Mouse (Mus musculus): Measurements from ENCODE around the gene Krtap1-4. TPM values are rescaled to one million over a fixed set of nuclear protein-coding genes. Genes with fewer than 3 reads are reported as not detected.

Gene Krtap1-4
- total RNA-seq, 2 experiments from 2014 or later = not detected

- DNase-seq (ENCODE audit: low spot score in 2 of 2) = no peak
Observed at GRCm38 (mm10) chr11:99556195-99556594, 27.3 kb downstream of the Krtap1-4 start.

- no peak for DNase-seq (ENCODE audit: low spot score in 2 of 2)
Observed at GRCm38 (mm10) chr11:99550765-99551164, 32.7 kb downstream of the Krtap1-4 start, which contains the start of gene Krtap3-3. Gene Krtap3-3 (minus strand): TSS chr11:99550865.

GRCm38 (mm10) chr11:99547892-99548291, 35.6 kb downstream of the Krtap1-4 start:
- DNase-seq (ENCODE audit: low spot score in 2 of 2) = no peak

- DNase-seq (ENCODE audit: low spot score in 2 of 2) = peak; percentile 29 to 65
Observed at GRCm38 (mm10) chr11:99539721-99540120, 43.7 kb downstream of the Krtap1-4 start.

Other genes with a start within 250 kb of the Krtap1-4 start
- gene Krt26, start 245.7 kb downstream of the Krtap1-4 start, total RNA-seq (2021) = not detected
- not detected for gene Krt27, start 232.6 kb downstream of the Krtap1-4 start, total RNA-seq (2021)
- gene Krt28, start 208.8 kb downstream of the Krtap1-4 start, total RNA-seq (2021) = under 1 TPM; 0.20 to 0.25 TPM
- gene Krt10, start 194.3 kb downstream of the Krtap1-4 start, total RNA-seq (2021) = 10 to 100 TPM; 12.2 to 13.4 TPM
- gene Krt12, start 161.4 kb downstream of the Krtap1-4 start, total RNA-seq (2021) = 1 to 10 TPM; 1.0 to 1.1 TPM
- gene Krt20, start 145.5 kb downstream of the Krtap1-4 start, total RNA-seq (2021) = not detected
- gene Krt23, start 90.5 kb downstream of the Krtap1-4 start, total RNA-seq (2021) = not detected
- gene Krt39, start 62.3 kb downstream of the Krtap1-4 start, total RNA-seq (2021) = not detected
- gene Krt40, start 40.5 kb downstream of the Krtap1-4 start, total RNA-seq (2021) = not detected
- gene Krtap3-3, start 32.8 kb downstream of the Krtap1-4 start, total RNA-seq (2021) = not detected
- gene Krtap3-2, start 26.8 kb downstream of the Krtap1-4 start, total RNA-seq (2021) = not detected
- gene Gm11939, start 24.2 kb downstream of the Krtap1-4 start, total RNA-seq (2021) = not detected
- gene Krtap3-1, start 17.0 kb downstream of the Krtap1-4 start, total RNA-seq (2021) = not detected
- gene Krtap1-5, start 2.6 kb downstream of the Krtap1-4 start, total RNA-seq (2021) = not detected
- not detected for gene Krtap1-3, start 7.7 kb upstream of the Krtap1-4 start, total RNA-seq (2021)
- gene Krtap9-3, start 14.5 kb upstream of the Krtap1-4 start, total RNA-seq (2021) = not detected
- gene Gm11938, start 19.7 kb upstream of the Krtap1-4 start, total RNA-seq (2021) = not detected
- not detected for gene Gm11937, start 26.5 kb upstream of the Krtap1-4 start, total RNA-seq (2021)
- gene Krtap2-4, start 31.2 kb upstream of the Krtap1-4 start, total RNA-seq (2021) = not detected
- gene Gm11562, start 36.8 kb upstream of the Krtap1-4 start, total RNA-seq (2021) = not detected
- not detected for gene Krtap4-1, start 44.6 kb upstream of the Krtap1-4 start, total RNA-seq (2021)
- not detected for gene Krtap4-2, start 51.4 kb upstream of the Krtap1-4 start, total RNA-seq (2021)
- gene Krtap4-7, start 60.4 kb upstream of the Krtap1-4 start, total RNA-seq (2021) = not detected
- not detected for gene Gm11555, start 66.6 kb upstream of the Krtap1-4 start, total RNA-seq (2021)
- not detected for gene Gm11563, start 75.3 kb upstream of the Krtap1-4 start, total RNA-seq (2021)
- gene Krtap4-6, start 82.3 kb upstream of the Krtap1-4 start, total RNA-seq (2021) = not detected
- gene Gm14190, start 107.1 kb upstream of the Krtap1-4 start, total RNA-seq (2021) = not detected
- gene Gm14180, start 150.6 kb upstream of the Krtap1-4 start, total RNA-seq (2021) = not detected
- not detected for gene Gm11595, start 189.3 kb upstream of the Krtap1-4 start, total RNA-seq (2021)
- gene Krtap4-8, start 197.1 kb upstream of the Krtap1-4 start, total RNA-seq (2021) = not detected
- not detected for gene Krtap4-9, start 201.5 kb upstream of the Krtap1-4 start, total RNA-seq (2021)
- gene Gm11596, start 209.8 kb upstream of the Krtap1-4 start, total RNA-seq (2021) = not detected
- gene Gm11569, start 215.3 kb upstream of the Krtap1-4 start, total RNA-seq (2021) = not detected
- gene Gm11554, start 220.8 kb upstream of the Krtap1-4 start, total RNA-seq (2021) = not detected
- gene Krtap4-13, start 226.2 kb upstream of the Krtap1-4 start, total RNA-seq (2021) = not detected
- gene Gm11564, start 232.0 kb upstream of the Krtap1-4 start, total RNA-seq (2021) = not detected